Mouse (Mus musculus) hindbrain, embryonic 10.5 days (tissue): ENCODE results near the gene Nek7. TPM values are rescaled to one million over a fixed set of nuclear protein-coding genes. Genes with fewer than 3 reads are reported as not detected.

Source experiments
- DNase-seq: peaks from one replicate; pipeline ENCODE4 v3.0.0-alpha.2; 2017; ENCODE audit warnings: low spot score
- H3K27ac ChIP-seq: fragments of 300-500 bp; sonication (generic); 2 replicates; pipeline ENCODE4 v1.5.1; 2016; ENCODE audit warnings: mild to moderate bottlenecking, moderate library complexity
- H3K27me3 ChIP-seq: fragments of 300-500 bp; sonication (generic); 2 replicates; pipeline ENCODE4 v1.6.1; 2016; ENCODE audit warnings: mild to moderate bottlenecking; ENCODE audit not compliant: poor library complexity, insufficient read depth, severe bottlenecking
- H3K36me3 ChIP-seq: fragments of 300-500 bp; sonication (generic); 2 replicates; pipeline ENCODE4 v1.6.1; 2016; ENCODE audit warnings: mild to moderate bottlenecking, moderate library complexity
- H3K4me1 ChIP-seq: fragments of 300-500 bp; sonication (generic); replicated peaks from 2 replicates; pipeline ENCODE4 v1.6.1; 2016; ENCODE audit warnings: mild to moderate bottlenecking
- H3K4me3 ChIP-seq: fragments of 300-500 bp; sonication (generic); 2 replicates; pipeline ENCODE4 v1.5.1; 2016; ENCODE audit warnings: mild to moderate bottlenecking, moderate library complexity
- H3K9me3 ChIP-seq: fragments of 300-500 bp; sonication (generic); 2 replicates; pipeline ENCODE4 v1.6.1; 2016; ENCODE audit warnings: mild to moderate bottlenecking, moderate library complexity
- WGBS: fragments of 180-500 bp; shearing (Covaris S2); methylation state at CpG from one replicate; pipeline ENCODE4 v1.1.7; 2016; 5-methylcytosine and 5-hydroxymethylcytosine counted together
- polyA plus RNA-seq: library from polyadenylated mRNA; unstranded; fragments of >200 nt; fragmentation: Nextera tagmentation; extraction: Ambion mirVana; gene quantifications from 2 replicates; pipeline ENCODE4 v1.2.1, GENCODE M21; 2016

Nek7 gene
- polyA plus RNA-seq, 1 experiment from 2014 or later = 16.9 TPM

- WGBS = 65% methylated on average over 2 of the region's 2 CpGs
- no peaks in the 10 kb centered on the region for H3K4me1 ChIP-seq
- H3K4me3 ChIP-seq = no peak overlapping the region
- no peaks in the 10 kb centered on the region for H3K9me3 ChIP-seq
- H3K27me3 ChIP-seq = no peaks in the 10 kb centered on the region
- DNase-seq = no peak
- no peaks in the 10 kb centered on the region for H3K36me3 ChIP-seq
- H3K27ac ChIP-seq = no peak overlapping the region
These were observed 170.5 kb downstream of the Nek7 start for GRCm38 (mm10) chr1:138449476-138449851.

GRCm38 (mm10) chr1:138448635-138449475 lies 171.1 kb downstream of the Nek7 start:
- Histone ChIP-seq H3K27me3 (no peaks in the 10 kb centered on the region), H3K9me3 (no peaks in the 10 kb centered on the region), H3K36me3 (no peaks in the 10 kb centered on the region), H3K27ac (no peak overlapping the region), H3K4me3 (no peak overlapping the region), H3K4me1 (no peaks in the 10 kb centered on the region)
- no peak for DNase-seq
- WGBS = 66% methylated on average over 15 of the region's 15 CpGs

GRCm38 (mm10) chr1:138446846-138447245 lies 173.1 kb downstream of the Nek7 start:
- no peaks in the 10 kb centered on the region for H3K27me3 ChIP-seq
- no peak overlapping the region for H3K27ac ChIP-seq
- no peak for DNase-seq
- no peaks in the 10 kb centered on the region for H3K4me1 ChIP-seq
- no peaks in the 10 kb centered on the region for H3K9me3 ChIP-seq
- WGBS = 94% methylated on average over 1 of the region's 1 CpGs
- H3K4me3 ChIP-seq = no peak overlapping the region
- no peaks in the 10 kb centered on the region for H3K36me3 ChIP-seq

Other genes with a start within 250 kb of the Nek7 start
- 11.0 and 18.1 TPM in 2 replicates for gene Lhx9, start 228.4 kb upstream of the Nek7 start, polyA plus RNA-seq
- 43.2 and 45.0 TPM in 2 replicates for gene 2310009B15Rik, start 236.7 kb upstream of the Nek7 start, polyA plus RNA-seq